Mouse (Mus musculus): ENCODE measurements at regions not wholly inside any gene's neighbourhood (a gene's known extent, or its start where the extent isn't known, plus 50 kb on each side); places are given as distances from the start of the nearest gene placed in this dataset.

DNA sequence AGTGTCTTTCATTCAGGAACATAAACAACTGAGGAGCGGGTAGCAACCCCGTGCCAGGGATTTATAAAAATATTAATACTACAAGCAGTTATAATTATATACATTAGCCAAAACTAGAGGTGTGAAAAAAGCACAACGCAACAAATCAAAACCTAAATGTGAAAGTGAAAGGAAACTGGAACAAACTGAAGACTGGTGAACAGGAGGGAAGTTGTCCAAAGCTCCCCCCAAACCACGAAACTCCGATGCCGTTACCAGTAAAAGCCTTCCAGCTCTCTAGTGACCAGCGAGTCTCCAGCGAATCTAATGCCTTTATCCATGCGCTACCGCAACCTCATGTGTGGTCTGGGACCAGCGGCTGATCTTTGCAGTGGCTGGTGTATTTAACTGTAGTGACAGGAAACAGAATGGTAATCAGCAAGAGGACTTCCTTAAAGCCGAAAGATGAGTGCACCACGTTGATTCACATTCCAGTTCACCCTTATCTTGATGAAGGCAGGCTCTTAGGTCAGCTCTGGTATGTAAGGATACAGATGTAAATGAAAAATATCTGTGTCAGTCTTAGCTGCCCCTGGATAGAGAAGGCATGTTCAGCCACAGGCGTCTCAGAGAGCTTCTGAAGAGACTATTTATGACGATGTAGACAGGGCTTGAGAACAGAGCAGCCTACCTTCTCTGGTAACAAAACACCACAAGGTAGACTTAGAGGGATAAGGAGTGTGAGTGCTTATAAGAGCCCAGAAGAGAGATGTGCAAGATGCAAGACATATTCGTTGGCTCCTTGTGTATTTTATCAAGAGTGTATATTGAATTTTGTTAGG is 394.0 kb downstream of the Gpat3 start:
- DNase-seq (ENCODE audit: extremely low read depth), result peak; percentile 58
- dilution Hi-C loops (cut with MboI; ENCODE audit: extremely low pct_ligation_motif_present, extremely low pct_unique_long_range_greater_than_20kb, low sequenced_read_pairs) (no loop called here), in situ Hi-C loops (cut with MboI; ENCODE audit: low pct_ligation_motif_present, low pct_unique_long_range_greater_than_20kb, low sequenced_read_pairs) (no loop called here)
- H3K27me3 ChIP-seq (replicated peaks), result no peaks in the 10 kb centered on the region
- TF ChIP-seq CTCF (conservative IDR thresholded peaks at IDR 0.05 in 1 of 2, IDR thresholded peaks at IDR 0.05 in 1 of 2; ENCODE audit: low read depth in 2 of 2, low read length in 2 of 2) (no peak), GABPA (IDR thresholded peaks at IDR 0.05; ENCODE audit: insufficient replicate concordance, low read depth, low read length) (no peak), ELF1 (IDR thresholded peaks at IDR 0.05; ENCODE audit: low read depth, low read length) (0 out of 2 replicates have a peak, but pooled peaks have one; percentile 21), USF1 (IDR thresholded peaks at IDR 0.05; ENCODE audit: low read depth, low read length) (no peak), TBP (conservative IDR thresholded peaks at IDR 0.05; ENCODE audit: low read depth, low read length) (peak; percentile 87), SIN3A (IDR thresholded peaks at IDR 0.05; ENCODE audit: low read length) (0 out of 2 replicates have a peak, but pooled peaks have one; percentile 4), MAX (IDR thresholded peaks at IDR 0.05; ENCODE audit: low read length) (peak; percentile 38; the same call in 1 of the 2 replicates), NELFE (IDR thresholded peaks at IDR 0.05; ENCODE audit: low read depth, low read length) (peak; percentile 56; the same call in 1 of the 2 replicates), MYC (IDR thresholded peaks at IDR 0.05; ENCODE audit: low read depth, low read length) (peak; percentile 40; the same call in 1 of the 2 replicates), KAT2A (IDR thresholded peaks at IDR 0.05; ENCODE audit: insufficient replicate concordance, low read length) (no peak), POLR2A (IDR thresholded peaks at IDR 0.05; ENCODE audit: low read depth, low read length) (peak; percentile 81), ZNF384 (IDR thresholded peaks at IDR 0.05; ENCODE audit: low read depth, low read length) (no peak), ZC3H11A (IDR thresholded peaks at IDR 0.05; ENCODE audit: low read depth, low read length) (no peak), POLR2AphosphoS2 (IDR thresholded peaks at IDR 0.05; ENCODE audit: low read depth, low read length) (no peak)
- H3K36me3 ChIP-seq (replicated peaks in 1 of 2; ENCODE audit: control insufficient read depth in 1 of 2, insufficient read depth in 1 of 2, low read length in 1 of 2), result peaks cover 25 to 32% of the 10 kb centered on the region in 2 experiments
- H3K9me3 ChIP-seq (replicated peaks; ENCODE audit: low read length), result no peaks in the 10 kb centered on the region
- peak overlapping the region; percentile 70 for H3K4me2 ChIP-seq (ENCODE audit: insufficient read depth, low read depth, poor library complexity, severe bottlenecking)
- H3K9ac ChIP-seq (ENCODE audit: insufficient read depth, low read depth), result peak overlapping the region; percentile 93
- H3K4me3 ChIP-seq (replicated peaks in 1 of 3; ENCODE audit: low read depth in 2 of 3, low read length in 2 of 3, poor library complexity in 1 of 3), result peak overlapping the region; percentile 69 to 88 (median 85)
- no peaks in the 10 kb centered on the region; the same call in 1 of the 2 replicates for H3K79me2 ChIP-seq (replicated peaks; ENCODE audit: control insufficient read depth, extremely low read depth, insufficient read depth, poor library complexity, severe bottlenecking)
- peak overlapping the region; percentile 64 for H3K27ac ChIP-seq (ENCODE audit: insufficient read depth, low read depth)
- peaks cover 2 to 14% of the 10 kb centered on the region in 2 experiments; a peak in 3 of 4 replicates for H3K4me1 ChIP-seq (ENCODE audit: control insufficient read depth in 1 of 2, insufficient read depth in 2 of 2)

DNA sequence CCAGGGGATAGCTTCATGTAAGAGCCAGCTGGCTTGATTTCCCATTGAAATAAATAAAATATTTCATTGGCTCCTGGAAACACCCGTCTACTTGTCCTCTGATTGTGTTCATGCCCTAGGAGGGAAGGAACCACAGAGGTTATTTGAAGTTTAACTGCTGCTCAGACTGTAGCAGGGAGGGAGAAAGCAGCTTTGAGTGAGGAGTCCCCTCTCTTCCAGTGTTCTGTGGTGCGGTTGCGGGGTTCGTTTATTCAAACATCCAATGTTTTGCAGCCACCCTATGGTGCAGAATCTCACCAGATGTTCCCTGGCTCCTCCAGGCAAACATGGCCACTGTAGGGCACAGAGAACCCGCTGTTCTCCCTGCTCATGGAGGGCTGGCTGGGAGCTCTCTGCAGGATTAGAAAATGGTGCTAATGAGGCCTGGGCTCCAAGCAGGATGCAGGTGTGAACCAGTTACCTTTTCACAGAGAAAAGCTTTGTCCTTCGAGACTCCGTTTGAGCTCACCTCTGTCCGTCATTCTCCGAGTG is 390.7 kb downstream of the Gpat3 start:
- no peak overlapping the region for H3K27ac ChIP-seq (ENCODE audit: insufficient read depth, low read depth)
- no peak overlapping the region for H3K4me2 ChIP-seq (ENCODE audit: insufficient read depth, low read depth, poor library complexity, severe bottlenecking)
- dilution Hi-C loops (cut with MboI; ENCODE audit: extremely low pct_ligation_motif_present, extremely low pct_unique_long_range_greater_than_20kb, low sequenced_read_pairs), result no loop called here
- H3K27me3 ChIP-seq (replicated peaks), result no peaks in the 10 kb centered on the region
- H3K4me1 ChIP-seq (ENCODE audit: control insufficient read depth in 1 of 2, insufficient read depth in 2 of 2), result peaks cover 2 to 14% of the 10 kb centered on the region in 2 experiments; a peak in 3 of 4 replicates
- peaks cover 39 to 57% of the 10 kb centered on the region in 2 experiments for H3K36me3 ChIP-seq (replicated peaks in 1 of 2; ENCODE audit: control insufficient read depth in 1 of 2, insufficient read depth in 1 of 2, low read length in 1 of 2)
- H3K4me3 ChIP-seq (replicated peaks in 1 of 3; ENCODE audit: low read depth in 2 of 3, low read length in 2 of 3, poor library complexity in 1 of 3), result no peak overlapping the region
- H3K9ac ChIP-seq (ENCODE audit: insufficient read depth, low read depth), result no peak overlapping the region
- DNase-seq (ENCODE audit: extremely low read depth), result no peak
- H3K79me2 ChIP-seq (replicated peaks; ENCODE audit: control insufficient read depth, extremely low read depth, insufficient read depth, poor library complexity, severe bottlenecking), result no peaks in the 10 kb centered on the region; the same call in 1 of the 2 replicates
- H3K9me3 ChIP-seq (replicated peaks; ENCODE audit: low read length), result no peaks in the 10 kb centered on the region
- no peak for TF ChIP-seq MAFK (IDR thresholded peaks at IDR 0.05; ENCODE audit: insufficient replicate concordance, low read length)
- no peak for TF ChIP-seq MXI1 (IDR thresholded peaks at IDR 0.05; ENCODE audit: low read depth, low read length)
- TF ChIP-seq MAZ (IDR thresholded peaks at IDR 0.05; ENCODE audit: low read depth, low read length), result no peak
- no peak for TF ChIP-seq TCF12 (IDR thresholded peaks at IDR 0.05; ENCODE audit: low read depth, low read length)
- no peak for TF ChIP-seq ZNF384 (IDR thresholded peaks at IDR 0.05; ENCODE audit: low read depth, low read length)
- TF ChIP-seq TBP (conservative IDR thresholded peaks at IDR 0.05; ENCODE audit: low read depth, low read length), result no peak
- TF ChIP-seq POLR2AphosphoS2 (IDR thresholded peaks at IDR 0.05; ENCODE audit: low read depth, low read length), result no peak
- TF ChIP-seq KAT2A (IDR thresholded peaks at IDR 0.05; ENCODE audit: insufficient replicate concordance, low read length), result no peak
- TF ChIP-seq SMC3 (IDR thresholded peaks at IDR 0.05; ENCODE audit: low read depth, low read length), result no peak
- TF ChIP-seq NELFE (IDR thresholded peaks at IDR 0.05; ENCODE audit: low read depth, low read length), result no peak
- no peak for TF ChIP-seq RCOR1 (conservative IDR thresholded peaks at IDR 0.05; ENCODE audit: low read depth, low read length)
- in situ Hi-C loops (cut with MboI; ENCODE audit: low pct_ligation_motif_present, low pct_unique_long_range_greater_than_20kb, low sequenced_read_pairs), result no loop called here

All from CH12.LX (cell line).